Mouse (Mus musculus) spleen, adult 12 weeks (tissue): ENCODE results near the gene Tarm1.

ENCODE experiments used
- DNase-seq: peaks from one replicate; pipeline ENCODE4 v3.0.0; 2022; ENCODE audit warnings: low spot score

Tarm1 gene

DNA sequence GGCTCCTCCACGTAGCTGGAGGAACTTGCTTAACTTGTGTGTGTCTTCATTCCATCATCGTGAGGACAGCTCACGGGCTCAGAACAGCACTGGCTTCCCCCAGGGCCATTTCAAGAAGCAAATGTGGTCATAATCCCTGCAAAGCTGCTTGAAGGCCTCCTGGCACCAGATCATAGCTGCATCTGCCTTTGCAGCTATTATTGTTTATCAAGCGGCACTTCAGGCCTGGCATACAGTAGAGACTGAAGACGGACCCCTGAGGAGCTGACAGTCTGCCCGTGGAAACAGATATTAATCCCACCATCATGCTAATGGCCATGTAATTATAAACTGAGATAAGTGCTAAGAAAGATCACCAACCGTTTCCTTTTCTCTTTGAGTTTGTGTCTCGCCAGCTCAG is 61.9 kb downstream of the Tarm1 start:
- DNase-seq: no peak

DNA sequence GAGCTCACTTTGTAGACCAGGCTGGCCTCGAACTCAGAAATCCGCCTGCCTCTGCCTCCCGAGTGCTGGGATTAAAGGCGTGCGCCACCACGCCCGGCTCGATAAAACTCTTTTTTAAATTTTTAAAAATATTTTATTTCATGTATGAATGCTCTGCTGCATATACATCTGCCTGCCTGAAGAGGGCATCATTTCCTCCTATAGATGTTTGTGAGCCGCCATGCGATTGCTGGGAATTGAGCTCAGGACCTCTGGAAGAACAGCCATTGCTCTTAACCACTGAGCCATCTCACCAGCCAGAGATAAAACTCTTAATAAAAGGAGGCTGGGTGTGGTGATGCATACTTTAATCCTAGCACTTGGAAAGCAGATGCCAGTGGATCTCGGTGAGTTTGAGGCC is 62.4 kb downstream of the Tarm1 start:
- DNase-seq: no peak

DNA sequence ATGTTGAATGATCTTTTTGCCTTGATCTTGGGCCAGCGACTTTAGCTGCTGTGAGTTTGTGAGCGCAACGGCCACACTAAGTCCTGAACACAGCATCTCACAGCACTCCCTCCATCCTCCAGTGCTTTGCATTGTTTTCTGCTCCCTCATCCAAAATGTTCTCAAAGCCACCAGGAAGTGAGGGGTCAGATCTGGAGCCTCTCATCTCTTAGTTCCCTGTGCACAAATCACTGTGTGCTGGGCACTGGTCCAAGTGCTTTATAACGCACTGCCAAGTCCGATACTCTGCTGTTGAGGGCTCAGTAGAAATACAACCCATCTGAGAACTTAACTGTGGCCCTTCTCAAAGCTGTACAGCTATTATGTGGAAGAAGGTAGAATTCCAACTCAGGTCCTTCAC is 64.5 kb downstream of the Tarm1 start:
- no peak for DNase-seq
